8 mouse cellular contexts compared by ENCODE assay signal in genomic region chrX:53057054-53057759, GRCm38 (mm10).
DNase-seq lines count a peak whose midpoint lies in the region; ATAC-seq and TF ChIP-seq lines count a peak whose summit lies in the region.

No protein-coding gene starts in this region.

- H3K9ac ChIP-seq in embryonic facial prominence, embryonic 12.5 days, result peak overlapping the region; percentile 77
- H3K9ac ChIP-seq in heart, adult 2 months (ENCODE audit: low read depth, low read length), result peak overlapping the region; percentile 97
- peak overlapping the region; percentile 73 for H3K9ac ChIP-seq in liver, adult 2 months (ENCODE audit: low read depth, low read length)

- TF ChIP-seq EP300 in heart, adult 2 months (IDR thresholded peaks at IDR 0.05; ENCODE audit: insufficient read depth, low read depth, low read length), result no peak

- H3K9me3 ChIP-seq in embryonic facial prominence, embryonic 12.5 days, result no peaks in the 10 kb centered on the region

- 0 out of 2 replicates have a peak, but pooled peaks cover 3% of the 10 kb centered on the region for H3K36me3 ChIP-seq in embryonic facial prominence, embryonic 12.5 days
- no peaks in the 10 kb centered on the region for H3K36me3 ChIP-seq in heart, adult 2 months (ENCODE audit: control insufficient read depth, insufficient read depth, low read length)
- no peaks in the 10 kb centered on the region for H3K36me3 ChIP-seq in kidney, adult 2 months (ENCODE audit: control insufficient read depth, insufficient read depth, low read length)
- H3K36me3 ChIP-seq in liver, adult 2 months (ENCODE audit: control insufficient read depth, insufficient read depth, low read length), result no peaks in the 10 kb centered on the region

- 20% methylated on average over 42 of the region's 42 CpGs for WGBS in embryonic facial prominence, embryonic 12.5 days
- 11% methylated on average over 41 of the region's 42 CpGs for WGBS in heart, adult 2 months
- 15% methylated on average over 14 of the region's 42 CpGs for WGBS in kidney, adult 2 months
- 2% methylated on average over 33 of the region's 42 CpGs for WGBS in liver, adult 2 months

- H3K79me2 ChIP-seq in heart, adult 2 months (replicated peaks; ENCODE audit: control insufficient read depth, insufficient read depth, low read length), result no peaks in the 10 kb centered on the region
- H3K79me2 ChIP-seq in liver, adult 2 months (ENCODE audit: control insufficient read depth, insufficient read depth, low read length), result no peaks in the 10 kb centered on the region

- H3K4me2 ChIP-seq in embryonic facial prominence, embryonic 12.5 days (replicated peaks), result peak overlapping the region; percentile 53

- peak overlapping the region; percentile 93 for H3K27ac ChIP-seq in embryonic facial prominence, embryonic 12.5 days
- H3K27ac ChIP-seq in heart, adult 2 months, result peak overlapping the region; percentile 77
- H3K27ac ChIP-seq in kidney, adult 2 months (ENCODE audit: insufficient read depth, low read depth, low read length), result peak overlapping the region; percentile 77
- H3K27ac ChIP-seq in liver, adult 2 months (replicated peaks; ENCODE audit: insufficient read depth, low read depth, low read length), result peak overlapping the region; percentile 62

- no peak for TF ChIP-seq CTCF in heart, adult 2 months (IDR thresholded peaks at IDR 0.05)
- no peak for TF ChIP-seq CTCF in kidney, adult 2 months (conservative IDR thresholded peaks at IDR 0.05; ENCODE audit: insufficient read depth, insufficient read length, low read depth, low read length)
- no peak for TF ChIP-seq CTCF in liver, adult 2 months (IDR thresholded peaks at IDR 0.05; ENCODE audit: low read depth, low read length)

- H3K27me3 ChIP-seq in embryonic facial prominence, embryonic 12.5 days, result peaks cover 5% of the 10 kb centered on the region; the same call in 1 of the 2 replicates
- no peaks in the 10 kb centered on the region for H3K27me3 ChIP-seq in heart, adult 2 months (ENCODE audit: control insufficient read depth, insufficient read depth, low read length)
- H3K27me3 ChIP-seq in kidney, adult 2 months (replicated peaks; ENCODE audit: control insufficient read depth, insufficient read depth, low read length), result no peaks in the 10 kb centered on the region
- 0 out of 2 replicates have a peak, but pooled peaks cover 6% of the 10 kb centered on the region for H3K27me3 ChIP-seq in liver, adult 2 months (ENCODE audit: control insufficient read depth, insufficient read depth, low read length)

- intact Hi-C loops in heart, adult 2 months (cut with DNase I), result loop anchor here (2.0 to 10.0 kb wide), 2 partner anchors 62 to 178 kb away; no protein-coding TSS in a partner anchor

- DNase-seq in 3T3-L1 (ENCODE audit: low read depth, low spot score), result peak; percentile 79
- peak; percentile 96 for DNase-seq in adrenal gland, postnatal 10 days
- DNase-seq in heart, adult 2 months, result peak; percentile 89 to 91
- peak; percentile 94 for DNase-seq in kidney, adult 2 months
- peak; percentile 24 for DNase-seq in liver, adult 2 months (ENCODE audit: extremely low read depth, low read depth, low spot score)
- DNase-seq in spleen, postnatal 36 days (ENCODE audit: low spot score in 2 of 2), result peak; percentile 77 to 79

- peak; percentile 44; the same call in 1 of the 2 replicates for TF ChIP-seq POLR2A in heart, adult 2 months (IDR thresholded peaks at IDR 0.05; ENCODE audit: insufficient read depth, low read depth, low read length)
- TF ChIP-seq POLR2A in kidney, adult 2 months (IDR thresholded peaks at IDR 0.05; ENCODE audit: low read depth, low read length), result no peak
- TF ChIP-seq POLR2A in liver, adult 2 months (IDR thresholded peaks at IDR 0.05; ENCODE audit: extremely low read depth, insufficient read depth, low read length), result 0 out of 2 replicates have a peak, but pooled peaks have one; percentile 28

- peak overlapping the region; percentile 56 for H3K4me3 ChIP-seq in embryonic facial prominence, embryonic 12.5 days
- peak overlapping the region; percentile 48 for H3K4me3 ChIP-seq in heart, adult 2 months
- H3K4me3 ChIP-seq in kidney, adult 2 months (ENCODE audit: insufficient read depth, low read depth, low read length), result peak overlapping the region; percentile 65
- H3K4me3 ChIP-seq in liver, adult 2 months (ENCODE audit: insufficient read depth, low read depth, low read length), result peak overlapping the region; percentile 82

- peak; percentile 88 for ATAC-seq in embryonic facial prominence, embryonic 12.5 days (ENCODE audit: insufficient number of reproducible peaks, insufficient read depth, low FRiP score, low TSS enrichment)
- peak; percentile 63 for ATAC-seq in monocyte, adult 5-6 weeks (replicated peaks; ENCODE audit: insufficient number of reproducible peaks, low FRiP score, low TSS enrichment, poor library complexity, severe bottlenecking)

- no peaks in the 10 kb centered on the region; the same call in 1 of the 2 replicates for H3K4me1 ChIP-seq in embryonic facial prominence, embryonic 12.5 days
- H3K4me1 ChIP-seq in heart, adult 2 months (ENCODE audit: control insufficient read depth, insufficient read depth, low read length), result peaks cover 3% of the 10 kb centered on the region; the same call in 1 of the 2 replicates
- H3K4me1 ChIP-seq in kidney, adult 2 months (ENCODE audit: control insufficient read depth, insufficient read depth, low read length), result no peaks in the 10 kb centered on the region
- no peaks in the 10 kb centered on the region; the same call in 1 of the 2 replicates for H3K4me1 ChIP-seq in liver, adult 2 months (ENCODE audit: control insufficient read depth, insufficient read depth, low read length)

Comparison
In these comparisons a context has a peak if more than half of its experiments do, and no peak if none do; other contexts are left out.
1. Peak in every context shown above with its lines: DNase-seq, ATAC-seq, H3K4me3 ChIP-seq and H3K27ac ChIP-seq.
2. DNase-seq: peak in every context shown above with its lines; median percentile 96 in adrenal gland, postnatal 10 days; 94 in kidney, adult 2 months; 90 in heart, adult 2 months; 79 in 3T3-L1; 78 in spleen, postnatal 36 days; 24 in liver, adult 2 months.